Mouse (Mus musculus) liver, embryonic 11.5 days (tissue): ENCODE data around the gene Rpia. TPM values are rescaled to one million over a fixed set of nuclear protein-coding genes. Genes with fewer than 3 reads are reported as not detected.

Experiments used
- ATAC-seq: fragments of 200-750 bp; cut with Nextera tagmentation; replicated peaks from 2 replicates; pipeline ENCODE4 v1.8.0; 2017; ENCODE audit warnings: moderate number of reproducible peaks, mild to moderate bottlenecking, moderate TSS enrichment, moderate library complexity; ENCODE audit not compliant: low FRiP score
- DNase-seq: peaks from one replicate; pipeline ENCODE4 v3.0.0-alpha.2; 2017; ENCODE audit warnings: low spot score
- H3K27ac ChIP-seq: fragments of 300-500 bp; sonication (generic); 2 replicates; pipeline ENCODE4 v1.5.1; 2014; ENCODE audit warnings: mild to moderate bottlenecking, low read depth, low read length, control low read depth
- H3K27me3 ChIP-seq: fragments of 300-500 bp; sonication (generic); replicated peaks from 2 replicates; pipeline ENCODE4 v1.6.1; 2014; ENCODE audit warnings: low read length, mixed read lengths; ENCODE audit not compliant: control insufficient read depth, insufficient read depth
- H3K36me3 ChIP-seq: fragments of 300-500 bp; sonication (generic); 2 replicates; pipeline ENCODE4 v1.6.1; 2014; ENCODE audit warnings: mild to moderate bottlenecking, low read length, moderate library complexity, mixed read lengths; ENCODE audit not compliant: control insufficient read depth, insufficient read depth
- H3K4me1 ChIP-seq: fragments of 300-500 bp; sonication (generic); replicated peaks from 2 replicates; pipeline ENCODE4 v1.6.1; 2014; ENCODE audit warnings: low read length, mixed read lengths; ENCODE audit not compliant: control insufficient read depth, insufficient read depth
- H3K4me2 ChIP-seq: fragments of 300-500 bp; sonication (generic); 2 replicates; pipeline ENCODE4 v1.6.1; 2014; ENCODE audit warnings: mild to moderate bottlenecking, control low read depth, moderate library complexity
- H3K4me3 ChIP-seq: fragments of 300-500 bp; sonication (generic); 2 replicates; pipeline ENCODE4 v1.5.1; 2014; ENCODE audit warnings: low read depth, low read length, control low read depth
- H3K9ac ChIP-seq: fragments of 300-500 bp; sonication (generic); 2 replicates; pipeline ENCODE4 v1.6.1; 2014; ENCODE audit warnings: low read depth, low read length, control low read depth
- H3K9me3 ChIP-seq: fragments of 300-500 bp; sonication (generic); 2 replicates; pipeline ENCODE4 v1.6.1; 2016; ENCODE audit warnings: low read length, inconsistent platforms, mixed read lengths; ENCODE audit not compliant: control insufficient read depth
- WGBS: fragments of 180-500 bp; shearing (Covaris S2); extraction: QIAGEN DNeasy Blood & Tissue Kit; methylation state at CpG from one replicate; pipeline ENCODE4 v1.1.7; 2014; 5-methylcytosine and 5-hydroxymethylcytosine counted together
- polyA plus RNA-seq: library from polyadenylated mRNA; unstranded; fragments of >200 nt; fragmentation: Nextera tagmentation; extraction: Ambion mirVana; gene quantifications from 2 replicates; pipeline ENCODE4 v1.2.1, GENCODE M21; 2014

The Rpia gene
- polyA plus RNA-seq, 1 experiment from 2014 or later = 8.6 TPM

GRCm38 (mm10) chr6:70716701-70717393 lies 75.2 kb downstream of the Rpia start:
- Histone ChIP-seq H3K4me3 (no peak overlapping the region), H3K4me2 (no peak overlapping the region), H3K27me3 (no peaks in the 10 kb centered on the region), H3K27ac (no peak overlapping the region), H3K9ac (no peak overlapping the region), H3K4me1 (no peaks in the 10 kb centered on the region), H3K36me3 (no peaks in the 10 kb centered on the region), H3K9me3 (no peaks in the 10 kb centered on the region)
- 74% methylated on average over 12 of the region's 12 CpGs for WGBS
- ATAC-seq (peak; percentile 24; the same call in 1 of the 2 replicates), DNase-seq (no peak)

Other genes with a start within 250 kb of the Rpia start
- 6.1 and 7.4 TPM in 2 replicates for gene Eif2ak3, start 52.3 kb upstream of the Rpia start, polyA plus RNA-seq
- not detected in 2 replicates for gene Tex37, start 126.7 kb upstream of the Rpia start, polyA plus RNA-seq
- gene Foxi3, start 164.3 kb upstream of the Rpia start, polyA plus RNA-seq = not detected in 2 replicates